Mouse (Mus musculus): Measurements from ENCODE around the gene Tmbim6. TPM values are rescaled to one million over a fixed set of nuclear protein-coding genes. Genes with fewer than 3 reads are reported as not detected.
"Not testable (repeated sequence)": the region's sequence is repeated elsewhere in the genome, so short reads cannot be mapped to it uniquely, and the experiment has no call there.

Gene Tmbim6
- polyA plus RNA-seq, 1 experiment from 2014 or later: 370 TPM

GRCm38 (mm10) chr15:99375036-99375435, 17.6 kb upstream of the Tmbim6 start:
- WGBS: 88% methylated on average over 5 of the region's 5 CpGs
- ATAC-seq (replicated peaks; ENCODE audit: low FRiP score, low TSS enrichment, low read depth): no peak

GRCm38 (mm10) chr15:99375581-99375980, 17.1 kb upstream of the Tmbim6 start:
- Histone ChIP-seq H3K4me3 (ENCODE audit: low read depth, low read length) (no peak overlapping the region), H3K9ac (ENCODE audit: low read length) (no peak overlapping the region), H3K9me3 (ENCODE audit: control insufficient read depth, low read length) (0 out of 2 replicates have a peak, but pooled peaks cover 3% of the 10 kb centered on the region), H3K4me1 (replicated peaks; ENCODE audit: control insufficient read depth, insufficient read depth, low read length) (no peaks in the 10 kb centered on the region), H3K27ac (ENCODE audit: low read depth) (no peak overlapping the region), H3K36me3 (ENCODE audit: control insufficient read depth, insufficient read depth, low read length) (no peaks in the 10 kb centered on the region), H3K4me2 (ENCODE audit: low read length) (no peak overlapping the region), H3K27me3 (replicated peaks; ENCODE audit: control insufficient read depth, insufficient read depth, low read length) (no peaks in the 10 kb centered on the region)
- ATAC-seq (replicated peaks; ENCODE audit: low FRiP score, low TSS enrichment, low read depth) (no peak), DNase-seq (ENCODE audit: low spot score) (no peak)
- WGBS: 80% methylated on average over 3 of the region's 3 CpGs

More at GRCm38 (mm10) chr15:99375036-99375435, 17.6 kb upstream of the Tmbim6 start:
- Histone ChIP-seq H3K4me3 (ENCODE audit: low read depth, low read length) (no peak overlapping the region), H3K27ac (ENCODE audit: low read depth) (no peak overlapping the region), H3K36me3 (ENCODE audit: control insufficient read depth, insufficient read depth, low read length) (no peaks in the 10 kb centered on the region), H3K4me2 (ENCODE audit: low read length) (no peak overlapping the region), H3K9ac (ENCODE audit: low read length) (no peak overlapping the region), H3K9me3 (ENCODE audit: control insufficient read depth, low read length) (0 out of 2 replicates have a peak, but pooled peaks cover 3% of the 10 kb centered on the region), H3K27me3 (replicated peaks; ENCODE audit: control insufficient read depth, insufficient read depth, low read length) (no peaks in the 10 kb centered on the region), H3K4me1 (replicated peaks; ENCODE audit: control insufficient read depth, insufficient read depth, low read length) (no peaks in the 10 kb centered on the region)
- no peak for DNase-seq (ENCODE audit: low spot score)

DNA sequence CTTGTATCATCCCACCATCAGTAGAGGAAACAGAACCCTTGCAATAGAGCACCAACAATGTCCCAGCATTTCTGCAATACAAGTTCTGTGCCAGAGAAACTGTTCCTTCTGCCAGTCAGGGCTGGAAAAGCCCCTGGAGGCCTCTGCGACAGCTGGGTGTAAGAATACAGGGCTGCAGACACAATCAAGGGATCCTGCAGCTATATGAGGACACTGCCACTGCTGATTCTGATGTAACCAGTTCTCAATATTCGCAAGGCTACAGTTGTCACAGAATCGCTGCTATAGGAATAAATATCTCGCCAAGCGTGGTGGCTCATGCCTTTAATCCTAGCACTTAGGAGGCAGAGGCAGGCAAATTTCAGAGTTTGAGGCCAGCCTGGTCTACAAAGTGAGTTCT, 16.4 kb upstream of the Tmbim6 start:
- Histone ChIP-seq H3K4me2 (ENCODE audit: low read length) (no peak overlapping the region), H3K27ac (ENCODE audit: low read depth) (no peak overlapping the region), H3K9me3 (ENCODE audit: control insufficient read depth, low read length) (0 out of 2 replicates have a peak, but pooled peaks cover 3% of the 10 kb centered on the region), H3K9ac (ENCODE audit: low read length) (no peak overlapping the region), H3K4me1 (replicated peaks; ENCODE audit: control insufficient read depth, insufficient read depth, low read length) (no peaks in the 10 kb centered on the region), H3K27me3 (replicated peaks; ENCODE audit: control insufficient read depth, insufficient read depth, low read length) (no peaks in the 10 kb centered on the region), H3K4me3 (ENCODE audit: low read depth, low read length) (no peak overlapping the region), H3K36me3 (ENCODE audit: control insufficient read depth, insufficient read depth, low read length) (no peaks in the 10 kb centered on the region)
- ATAC-seq (replicated peaks; ENCODE audit: low FRiP score, low TSS enrichment, low read depth) (no peak), DNase-seq (ENCODE audit: low spot score) (no peak)
- WGBS: 86% methylated on average over 5 of the region's 5 CpGs

DNA sequence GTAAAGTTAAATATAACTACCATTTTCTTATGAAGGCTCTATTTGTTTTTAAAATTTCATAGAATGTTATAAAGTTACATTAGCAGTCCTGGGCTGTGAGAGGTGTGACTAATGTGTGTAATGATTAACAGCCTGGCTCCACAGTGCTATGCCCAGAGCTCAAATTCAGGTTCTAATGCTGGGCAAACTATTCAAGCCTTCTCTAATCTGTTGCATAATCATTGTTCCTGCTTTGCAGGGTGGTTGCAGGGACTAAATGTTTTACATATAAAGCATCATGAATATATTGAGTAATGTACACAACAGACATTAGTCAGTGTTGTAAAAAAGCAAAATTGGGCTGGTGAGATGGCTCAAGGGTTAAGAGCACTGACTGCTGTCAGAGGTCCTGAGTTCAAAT, 9.8 kb upstream of the Tmbim6 start:
- ATAC-seq (replicated peaks; ENCODE audit: low FRiP score, low TSS enrichment, low read depth): no peak
- H3K4me3 ChIP-seq (ENCODE audit: low read depth, low read length): no peak overlapping the region
- DNase-seq (ENCODE audit: low spot score): no peak
- H3K27ac ChIP-seq (ENCODE audit: low read depth): no peak overlapping the region
- no peaks in the 10 kb centered on the region for H3K36me3 ChIP-seq (ENCODE audit: control insufficient read depth, insufficient read depth, low read length)
- H3K27me3 ChIP-seq (replicated peaks; ENCODE audit: control insufficient read depth, insufficient read depth, low read length): no peaks in the 10 kb centered on the region
- H3K4me2 ChIP-seq (ENCODE audit: low read length): no peak overlapping the region
- no peaks in the 10 kb centered on the region for H3K4me1 ChIP-seq (replicated peaks; ENCODE audit: control insufficient read depth, insufficient read depth, low read length)
- 0 out of 2 replicates have a peak, but pooled peaks cover 3% of the 10 kb centered on the region for H3K9me3 ChIP-seq (ENCODE audit: control insufficient read depth, low read length)
- no peak overlapping the region for H3K9ac ChIP-seq (ENCODE audit: low read length)

GRCm38 (mm10) chr15:99384071-99384470, 8.6 kb upstream of the Tmbim6 start:
- WGBS: 35% methylated on average over 6 of the region's 6 CpGs
- Histone ChIP-seq H3K27me3 (replicated peaks; ENCODE audit: control insufficient read depth, insufficient read depth, low read length) (no peaks in the 10 kb centered on the region), H3K4me2 (ENCODE audit: low read length) (no peak overlapping the region), H3K36me3 (ENCODE audit: control insufficient read depth, insufficient read depth, low read length) (no peaks in the 10 kb centered on the region), H3K27ac (ENCODE audit: low read depth) (no peak overlapping the region), H3K4me1 (replicated peaks; ENCODE audit: control insufficient read depth, insufficient read depth, low read length) (no peaks in the 10 kb centered on the region), H3K9me3 (ENCODE audit: control insufficient read depth, low read length) (no peaks in the 10 kb centered on the region), H3K4me3 (ENCODE audit: low read depth, low read length) (no peak overlapping the region), H3K9ac (ENCODE audit: low read length) (no peak overlapping the region)
- no peak for DNase-seq (ENCODE audit: low spot score)
- ATAC-seq (replicated peaks; ENCODE audit: low FRiP score, low TSS enrichment, low read depth): no peak

DNA sequence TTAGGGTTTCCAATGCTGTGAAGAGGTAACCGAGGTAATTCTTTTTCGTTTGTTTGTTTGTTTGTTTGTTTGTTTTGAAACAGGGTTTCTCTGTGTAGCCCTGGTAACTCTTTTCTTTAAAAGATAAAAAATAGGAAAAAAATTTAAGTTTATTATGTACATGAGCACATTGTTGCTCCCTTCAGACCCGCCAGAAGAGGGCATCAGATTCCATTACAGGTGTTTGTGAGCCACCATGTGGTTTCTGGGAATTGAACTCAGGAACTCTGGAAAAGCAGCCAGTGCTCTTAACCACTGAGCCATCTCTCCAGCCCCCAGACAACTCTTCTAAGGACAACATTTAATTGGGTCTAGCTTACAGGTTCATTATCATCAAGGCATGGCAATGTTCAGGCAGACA, 6.6 kb upstream of the Tmbim6 start:
- H3K4me3 ChIP-seq (ENCODE audit: low read depth, low read length); H3K27ac ChIP-seq (ENCODE audit: low read depth); H3K4me1 ChIP-seq (replicated peaks; ENCODE audit: control insufficient read depth, insufficient read depth, low read length); H3K4me2 ChIP-seq (ENCODE audit: low read length); H3K36me3 ChIP-seq (ENCODE audit: control insufficient read depth, insufficient read depth, low read length); ATAC-seq (replicated peaks; ENCODE audit: low FRiP score, low TSS enrichment, low read depth); H3K9ac ChIP-seq (ENCODE audit: low read length); DNase-seq (ENCODE audit: low spot score); H3K27me3 ChIP-seq (replicated peaks; ENCODE audit: control insufficient read depth, insufficient read depth, low read length); H3K9me3 ChIP-seq (ENCODE audit: control insufficient read depth, low read length): not testable (repeated sequence)
- WGBS: 65% methylated on average over 3 of the region's 3 CpGs

GRCm38 (mm10) chr15:99386796-99387195, 5.9 kb upstream of the Tmbim6 start:
- no peak for DNase-seq (ENCODE audit: low spot score)
- Histone ChIP-seq H3K4me2 (ENCODE audit: low read length) (no peak overlapping the region), H3K9me3 (ENCODE audit: control insufficient read depth, low read length) (no peaks in the 10 kb centered on the region), H3K27ac (ENCODE audit: low read depth) (no peak overlapping the region), H3K4me3 (ENCODE audit: low read depth, low read length) (no peak overlapping the region), H3K9ac (ENCODE audit: low read length) (no peak overlapping the region), H3K27me3 (replicated peaks; ENCODE audit: control insufficient read depth, insufficient read depth, low read length) (no peaks in the 10 kb centered on the region), H3K4me1 (replicated peaks; ENCODE audit: control insufficient read depth, insufficient read depth, low read length) (no peaks in the 10 kb centered on the region), H3K36me3 (ENCODE audit: control insufficient read depth, insufficient read depth, low read length) (no peaks in the 10 kb centered on the region)
- WGBS: 79% methylated on average over 3 of the region's 3 CpGs
- ATAC-seq (replicated peaks; ENCODE audit: low FRiP score, low TSS enrichment, low read depth): no peak

DNA sequence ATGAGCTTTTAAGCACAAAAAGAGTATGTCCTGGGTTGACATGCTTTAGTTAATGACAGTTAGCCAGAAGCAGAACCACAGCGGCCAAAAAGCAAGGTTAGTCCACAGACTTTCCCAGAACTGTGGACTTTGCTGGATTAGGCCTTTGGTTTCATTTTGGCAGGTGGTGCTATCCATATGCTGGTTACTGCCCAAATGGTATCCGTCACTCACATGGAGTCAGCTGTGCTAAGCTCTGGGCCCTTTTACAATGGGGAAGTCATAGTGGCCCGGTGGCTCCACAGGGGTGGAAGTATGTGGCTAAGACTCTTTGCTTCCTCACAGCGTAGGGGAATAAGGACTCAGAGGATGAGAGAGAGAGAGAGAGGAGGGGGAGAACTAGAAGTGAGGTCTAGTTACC, 4.7 kb upstream of the Tmbim6 start:
- DNase-seq (ENCODE audit: low spot score) (no peak), ATAC-seq (replicated peaks; ENCODE audit: low FRiP score, low TSS enrichment, low read depth) (no peak)
- Histone ChIP-seq H3K4me3 (ENCODE audit: low read depth, low read length) (no peak overlapping the region), H3K27me3 (replicated peaks; ENCODE audit: control insufficient read depth, insufficient read depth, low read length) (no peaks in the 10 kb centered on the region), H3K36me3 (ENCODE audit: control insufficient read depth, insufficient read depth, low read length) (no peaks in the 10 kb centered on the region), H3K4me2 (ENCODE audit: low read length) (no peak overlapping the region), H3K4me1 (replicated peaks; ENCODE audit: control insufficient read depth, insufficient read depth, low read length) (no peaks in the 10 kb centered on the region), H3K27ac (ENCODE audit: low read depth) (no peak overlapping the region), H3K9me3 (ENCODE audit: control insufficient read depth, low read length) (no peaks in the 10 kb centered on the region), H3K9ac (ENCODE audit: low read length) (no peak overlapping the region)
- WGBS: 64% methylated on average over 4 of the region's 4 CpGs

DNA sequence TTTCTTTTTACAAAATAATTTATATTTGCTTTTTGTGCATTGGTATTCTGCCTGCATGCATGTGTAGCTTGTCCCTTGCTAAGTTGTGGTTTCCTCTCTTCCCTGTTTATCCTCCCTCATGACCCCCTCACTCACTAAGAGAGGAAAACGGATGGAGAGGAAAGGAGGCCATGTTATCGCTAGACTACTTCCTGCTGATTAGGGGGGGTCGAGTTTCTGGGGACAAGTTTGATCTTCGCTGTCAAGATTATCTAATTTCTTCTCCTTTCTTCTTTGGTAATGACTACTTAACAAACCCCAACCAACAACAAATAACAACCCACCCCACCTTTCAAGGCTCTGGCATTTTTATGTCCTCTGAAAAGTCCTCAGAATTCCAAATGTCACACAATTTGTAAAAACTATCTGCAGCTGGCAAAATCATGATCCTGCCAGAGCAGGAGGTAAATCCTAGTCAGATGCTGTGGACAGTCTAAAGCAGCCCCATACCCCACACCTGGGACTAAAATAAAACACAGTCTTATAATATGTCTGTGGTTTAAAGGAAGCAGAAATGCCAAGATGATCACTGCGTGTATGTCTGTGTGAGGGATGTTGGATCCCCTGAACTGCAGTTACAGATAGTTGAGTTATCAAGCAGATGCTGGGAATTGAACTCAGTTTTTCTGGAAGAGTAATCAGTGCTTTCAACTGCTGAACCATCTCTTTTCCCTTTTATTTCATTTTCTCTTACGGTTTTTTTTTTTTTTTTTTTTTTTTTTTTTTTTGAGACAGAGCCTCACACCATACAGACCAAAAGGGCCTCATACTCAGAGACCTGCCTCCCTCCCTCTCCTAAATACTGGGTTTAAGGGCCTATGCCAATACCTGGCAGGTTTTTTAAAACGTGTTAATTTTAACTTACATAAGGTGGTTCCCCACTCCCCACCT, 1.9 kb upstream of the Tmbim6 start:
- ATAC-seq (replicated peaks; ENCODE audit: low FRiP score, low TSS enrichment, low read depth): no peak
- no peak overlapping the region for H3K4me3 ChIP-seq (ENCODE audit: low read depth, low read length)

More for the DNA sequence above, 1.9 kb upstream of the Tmbim6 start:
- no peak overlapping the region for H3K9ac ChIP-seq (ENCODE audit: low read length)
- H3K27me3 ChIP-seq (replicated peaks; ENCODE audit: control insufficient read depth, insufficient read depth, low read length): no peaks in the 10 kb centered on the region
- no peak for DNase-seq (ENCODE audit: low spot score)
- H3K9me3 ChIP-seq (ENCODE audit: control insufficient read depth, low read length): no peaks in the 10 kb centered on the region
- no peak overlapping the region for H3K4me2 ChIP-seq (ENCODE audit: low read length)
- H3K27ac ChIP-seq (ENCODE audit: low read depth): no peak overlapping the region
- no peaks in the 10 kb centered on the region for H3K36me3 ChIP-seq (ENCODE audit: control insufficient read depth, insufficient read depth, low read length)
- WGBS: 60% methylated on average over 7 of the region's 7 CpGs
- H3K4me1 ChIP-seq (replicated peaks; ENCODE audit: control insufficient read depth, insufficient read depth, low read length): peaks cover 15% of the 10 kb centered on the region
